Mouse (Mus musculus) left cerebral cortex, adult 2 months (tissue): ENCODE results near the gene Pdzd2. TPM values are rescaled to one million over a fixed set of nuclear protein-coding genes. Genes with fewer than 3 reads are reported as not detected.

Experiments used
- DNase-seq, 2 experiments: peaks; one replicate each; pipeline ENCODE4 v3.0.0; 2021 to 2022; ENCODE audit warnings: low spot score in 2 of 2, mixed read lengths in 1 of 2; ENCODE audit errors: extremely low spot score in 1 of 2
- H3K27ac ChIP-seq: fragments of 200-600 bp; 2 replicates; pipeline ENCODE4 v1.8.1; 2022
- H3K4me3 ChIP-seq: fragments of 200-600 bp; 2 replicates; pipeline ENCODE4 v1.8.1; 2022
- CTCF ChIP-seq: fragments of 200-600 bp; IDR thresholded peaks from 2 replicates; pipeline ENCODE4 v1.8.1; 2022; ENCODE audit warnings: antibody characterized with exemption, mild to moderate bottlenecking, moderate library complexity
- intact Hi-C: fragments of 180-260 bp; cut with DNase I; formaldehyde crosslinking; loops from one replicate; pipeline ENCODE4 v1.15.1; 2025
- total RNA-seq, 2 experiments: library from RNA; stranded (reverse); gene quantifications; 2 replicates each; pipeline ENCODE4 v1.2.3; 2021

Pdzd2 gene
- total RNA-seq, 2 experiments from 2014 or later = 86.1 to 93.1 TPM

GRCm38 (mm10) chr15:12550919-12551318 lies 188.8 kb downstream of the Pdzd2 start:
- Histone ChIP-seq H3K27ac (no peak overlapping the region), H3K4me3 (no peak overlapping the region)
- DNase-seq = no peak
- intact Hi-C loops = loop anchor here (5.0 kb wide), 1 partner anchor 64 kb away; no protein-coding TSS in a partner anchor
- TF ChIP-seq CTCF = peak; percentile 7; the same call in 1 of the 2 replicates

DNA sequence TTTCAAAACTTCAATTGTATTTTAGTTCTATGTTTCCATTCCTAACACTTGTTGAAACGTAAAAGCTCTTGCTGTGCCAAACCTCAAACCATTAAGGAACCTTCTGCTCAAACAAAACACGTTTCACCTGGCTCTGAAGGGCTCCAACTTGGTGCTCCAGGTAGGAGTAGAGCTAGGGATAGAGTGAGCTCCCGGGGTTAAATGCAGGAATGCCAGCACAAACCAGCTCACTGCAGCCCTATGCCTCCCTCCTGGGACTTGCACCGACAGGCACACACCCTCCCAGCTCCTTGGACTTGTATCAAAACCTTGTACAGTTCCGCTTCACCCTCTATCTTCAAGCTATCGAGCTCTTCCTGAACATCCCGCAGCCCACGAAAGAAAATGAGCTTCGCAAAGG lies 189.3 kb downstream of the Pdzd2 start:
- intact Hi-C loops = loop anchor here (5.0 kb wide), 1 partner anchor 63 kb away; no protein-coding TSS in a partner anchor
- DNase-seq = no peak
- Histone ChIP-seq H3K27ac (no peak overlapping the region), H3K4me3 (no peak overlapping the region)
- no peak for TF ChIP-seq CTCF

DNA sequence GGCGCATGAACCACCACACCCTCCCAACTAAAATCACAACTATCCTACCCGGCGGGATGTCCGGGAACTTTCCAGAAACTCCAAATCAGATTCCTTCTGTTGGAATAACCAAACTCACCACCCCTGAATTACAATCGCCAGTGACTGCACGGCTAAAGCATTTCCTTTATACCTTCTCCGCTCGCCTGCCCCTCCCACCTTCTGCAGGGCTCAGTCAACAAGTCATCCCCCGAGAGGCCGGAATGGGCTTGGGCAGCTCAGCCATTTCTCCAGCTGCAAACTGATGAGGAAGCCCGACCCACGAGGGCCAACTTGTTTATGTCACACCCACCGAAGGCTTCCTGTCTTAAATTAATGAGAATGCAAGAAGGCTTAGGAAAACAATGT lies 189.8 kb downstream of the Pdzd2 start:
- no peak for TF ChIP-seq CTCF
- Histone ChIP-seq H3K27ac (no peak overlapping the region), H3K4me3 (peak overlapping the region; percentile 51)
- no peak for DNase-seq
- intact Hi-C loops = loop anchor here (5.0 kb wide), 1 partner anchor 63 kb away; no protein-coding TSS in a partner anchor

- no peak for DNase-seq
- Histone ChIP-seq H3K27ac (no peak overlapping the region), H3K4me3 (peak overlapping the region; percentile 51)
- no peak for TF ChIP-seq CTCF
- intact Hi-C loops = no loop called here
Observed at GRCm38 (mm10) chr15:12549271-12549918, 190.3 kb downstream of the Pdzd2 start.

GRCm38 (mm10) chr15:12548696-12549095 lies 191.0 kb downstream of the Pdzd2 start:
- H3K4me3 ChIP-seq = peak overlapping the region; percentile 51

DNA sequence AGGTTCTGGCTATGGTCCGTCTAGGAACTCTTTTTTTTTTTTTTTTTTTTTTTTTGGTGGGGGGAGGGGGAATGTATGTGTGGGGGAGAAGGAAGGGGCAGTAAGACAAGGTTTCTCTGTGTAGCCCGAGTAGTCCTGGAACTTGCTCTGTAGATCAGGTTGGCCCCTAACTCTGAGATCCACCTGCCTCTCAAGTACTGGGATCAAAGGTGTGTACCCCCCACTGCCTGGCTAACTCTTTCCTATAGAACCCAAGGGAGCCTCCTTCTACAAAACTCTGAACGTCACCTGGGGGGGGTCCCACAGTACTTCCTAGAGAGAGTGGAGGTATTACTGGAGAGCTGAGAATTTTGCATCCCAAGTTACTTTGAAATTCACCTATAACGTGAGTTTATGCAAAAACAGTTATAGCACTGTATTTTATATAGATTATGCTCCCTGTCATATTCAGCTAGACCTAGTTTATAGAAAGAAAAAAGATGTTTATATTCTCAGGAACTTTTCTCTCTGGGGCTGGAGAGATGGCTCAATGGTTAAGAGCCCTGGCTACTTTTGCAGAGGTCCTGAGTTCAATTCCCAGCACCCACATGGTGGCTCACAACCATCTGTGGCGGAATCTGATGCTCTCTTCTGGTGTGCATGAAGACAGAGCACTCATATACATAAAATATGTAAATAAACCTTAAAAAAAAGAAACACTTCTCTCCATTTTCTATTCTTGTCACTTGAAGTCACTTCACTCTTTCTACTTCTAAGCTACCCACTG lies 191.9 kb downstream of the Pdzd2 start:
- H3K27ac ChIP-seq = no peak overlapping the region
- no peak for TF ChIP-seq CTCF
- DNase-seq = no peak
- intact Hi-C loops = no loop called here
- H3K4me3 ChIP-seq = no peak overlapping the region

More at GRCm38 (mm10) chr15:12548696-12549095, 191.0 kb downstream of the Pdzd2 start:
- DNase-seq = no peak
- no peak overlapping the region for H3K27ac ChIP-seq
- TF ChIP-seq CTCF = no peak
- intact Hi-C loops = no loop called here

GRCm38 (mm10) chr15:12546781-12547180 lies 192.9 kb downstream of the Pdzd2 start:
- DNase-seq = no peak
- Histone ChIP-seq H3K4me3 (no peak overlapping the region), H3K27ac (no peak overlapping the region)
- no peak for TF ChIP-seq CTCF
- intact Hi-C loops = no loop called here

- no peak overlapping the region for H3K4me3 ChIP-seq
- H3K27ac ChIP-seq = no peak overlapping the region
- intact Hi-C loops = no loop called here
- DNase-seq = no peak
- no peak for TF ChIP-seq CTCF
Observed at GRCm38 (mm10) chr15:12545671-12546070, 194.1 kb downstream of the Pdzd2 start.

GRCm38 (mm10) chr15:12545220-12545619 lies 194.5 kb downstream of the Pdzd2 start:
- intact Hi-C loops = no loop called here
- no peak for TF ChIP-seq CTCF

GRCm38 (mm10) chr15:12543686-12544325 lies 195.9 kb downstream of the Pdzd2 start:
- no peak for TF ChIP-seq CTCF
- intact Hi-C loops = no loop called here
- no peak for DNase-seq
- no peak overlapping the region for H3K27ac ChIP-seq
- H3K4me3 ChIP-seq = no peak overlapping the region

More at GRCm38 (mm10) chr15:12545220-12545619, 194.5 kb downstream of the Pdzd2 start:
- no peak for DNase-seq
- Histone ChIP-seq H3K27ac (no peak overlapping the region), H3K4me3 (no peak overlapping the region)

- no peak overlapping the region for H3K4me3 ChIP-seq
- no peak overlapping the region for H3K27ac ChIP-seq
- no peak for DNase-seq
- intact Hi-C loops = no loop called here
- TF ChIP-seq CTCF = no peak
Observed at GRCm38 (mm10) chr15:12542316-12542715, 197.4 kb downstream of the Pdzd2 start.

DNA sequence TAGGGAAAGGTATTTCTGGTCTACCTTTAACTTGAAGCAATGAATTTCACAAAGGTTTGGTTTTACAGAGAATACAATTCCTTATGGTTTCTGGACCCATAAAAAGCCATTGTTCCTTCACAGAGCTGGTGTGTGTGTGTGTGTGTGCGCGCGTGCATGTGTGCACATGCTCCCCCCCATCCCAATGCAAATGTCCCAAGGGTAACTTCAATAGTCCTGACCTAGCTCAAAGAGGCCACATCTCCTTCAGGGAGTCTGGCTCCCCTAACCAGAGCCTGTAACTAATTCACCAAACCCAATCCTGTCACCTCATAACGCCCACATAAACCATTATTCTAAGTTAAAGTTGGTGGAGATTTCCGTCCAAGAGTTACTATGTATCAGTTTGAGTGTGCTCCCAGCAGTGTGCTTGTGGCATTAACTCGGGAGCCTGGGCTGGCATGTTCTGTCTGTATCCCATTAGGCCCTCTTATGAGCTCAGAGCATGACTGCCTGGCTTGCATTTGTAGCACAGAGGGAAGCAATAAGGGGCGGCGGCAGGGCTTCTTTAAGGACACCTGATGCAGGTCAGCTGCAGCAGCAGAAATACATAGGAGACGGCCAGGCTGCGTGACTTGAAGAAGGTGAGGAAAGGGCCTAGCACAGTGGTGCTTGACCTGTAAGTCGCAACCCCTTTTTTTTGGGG lies 200.0 kb downstream of the Pdzd2 start:
- H3K4me3 ChIP-seq = no peak overlapping the region
- intact Hi-C loops = no loop called here
- no peak overlapping the region for H3K27ac ChIP-seq
- no peak for DNase-seq
- no peak for TF ChIP-seq CTCF
